10 mouse cellular contexts compared by ENCODE assay signal in the genomic region with DNA sequence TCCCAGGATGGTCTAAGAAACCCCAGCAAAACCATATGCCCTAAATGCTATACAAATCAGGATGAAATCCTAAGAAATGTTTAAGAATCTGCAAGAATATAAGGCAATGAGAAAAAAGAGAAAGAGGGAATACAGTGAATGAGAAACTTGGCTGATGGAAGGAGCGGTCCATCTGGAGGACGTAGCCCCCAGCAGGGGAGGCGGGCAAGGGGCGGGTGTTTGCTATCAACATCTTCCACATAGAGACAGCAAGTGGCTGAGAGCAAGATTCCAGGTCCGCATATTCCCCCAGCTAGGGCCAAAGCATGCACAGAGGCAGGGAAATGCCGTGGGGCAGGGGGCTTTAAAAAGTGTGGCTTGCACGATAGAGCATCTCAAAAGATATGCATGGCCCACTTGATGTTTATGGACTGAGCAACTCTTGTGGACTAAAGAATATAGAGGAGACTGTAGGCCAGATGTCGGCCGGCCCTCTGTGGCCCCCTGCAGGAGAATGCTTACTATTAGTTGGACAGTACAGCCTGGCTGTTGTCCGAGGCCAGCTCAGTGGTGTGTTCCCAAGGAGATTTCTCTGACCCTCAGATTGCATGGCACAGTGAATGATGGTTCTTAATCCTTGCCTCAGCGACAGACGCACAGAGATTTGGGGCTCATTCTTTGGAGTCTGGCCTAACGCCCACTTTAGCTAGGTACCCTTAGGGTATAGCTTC. TPM values are rescaled to one million over a fixed set of nuclear protein-coding genes. Genes with fewer than 3 reads are reported as not detected.
A peak's percentile ranks its signal among the peaks of the same experiment; 100 is the strongest.
DNase-seq lines count a peak whose midpoint lies in the region; ATAC-seq and TF ChIP-seq lines count a peak whose summit lies in the region.
"Had no signal": no experiment of that assay in that cellular context is flagged by ENCODE, and none has a peak within 500 bp of the region (broad histone marks: within the 10 kb centered on the region; RNA-seq: fewer than 3 reads in every experiment).

No protein-coding gene starts in this region.

- peak; percentile 65 for TF ChIP-seq CTCF in lung, embryonic 14.5 days (IDR thresholded peaks at IDR 0.05; ENCODE audit: low read depth)
- TF ChIP-seq CTCF in forebrain, postnatal 0 days (IDR thresholded peaks at IDR 0.05; ENCODE audit: low read depth): peak; percentile 45

- no peak overlapping the region for H3K4me2 ChIP-seq in lung, embryonic 14.5 days
- no peak overlapping the region for H3K4me2 ChIP-seq in forebrain, postnatal 0 days (ENCODE audit: low read depth)
- H3K4me2 ChIP-seq: embryonic facial prominence, embryonic 13.5 days; liver, embryonic 13.5 days had no signal

- H3K4me1 ChIP-seq in lung, embryonic 14.5 days (ENCODE audit: insufficient read depth): peaks cover 6% of the 10 kb centered on the region; the same call in 1 of the 2 replicates
- peaks cover 34% of the 10 kb centered on the region for H3K4me1 ChIP-seq in forebrain, postnatal 0 days (ENCODE audit: insufficient read depth)

- no peak overlapping the region for H3K9ac ChIP-seq in lung, embryonic 14.5 days
- H3K9ac ChIP-seq in forebrain, postnatal 0 days: no peak overlapping the region
- H3K9ac ChIP-seq: embryonic facial prominence, embryonic 13.5 days; liver, embryonic 13.5 days had no signal

- no peaks in the 10 kb centered on the region for H3K9me3 ChIP-seq in lung, embryonic 14.5 days (ENCODE audit: low read depth, low read length)
- no peaks in the 10 kb centered on the region for H3K9me3 ChIP-seq in forebrain, postnatal 0 days (ENCODE audit: low read length)
- H3K9me3 ChIP-seq: embryonic facial prominence, embryonic 13.5 days; liver, embryonic 13.5 days had no signal

- peaks cover 1% of the 10 kb centered on the region; the same call in 1 of the 2 replicates for H3K27me3 ChIP-seq in lung, embryonic 14.5 days (ENCODE audit: insufficient read depth, low read length)
- no peaks in the 10 kb centered on the region for H3K27me3 ChIP-seq in forebrain, postnatal 0 days (ENCODE audit: insufficient read depth, low read length)
- H3K27me3 ChIP-seq: embryonic facial prominence, embryonic 13.5 days had no signal

- H3K4me3 ChIP-seq in lung, embryonic 14.5 days (ENCODE audit: low read depth, low read length): no peak overlapping the region
- H3K4me3 ChIP-seq in forebrain, postnatal 0 days (ENCODE audit: low read depth, low read length): no peak overlapping the region
- H3K4me3 ChIP-seq: embryonic facial prominence, embryonic 13.5 days; liver, embryonic 13.5 days had no signal

- no peak for ATAC-seq in lung, embryonic 14.5 days (ENCODE audit: insufficient read depth)
- no peak for ATAC-seq in forebrain, postnatal 0 days

- DNase-seq in frontal cortex, postnatal 36 days (ENCODE audit: low spot score in 2 of 2): peak; percentile 11 to 24
- DNase-seq in frontal cortex, postnatal 14 days (ENCODE audit: low spot score in 2 of 2): no peak
- peak; percentile 80 for DNase-seq in lung, embryonic 14.5 days
- no peak for DNase-seq in lung, adult 18-20 months
- DNase-seq in forebrain, postnatal 0 days: peak; percentile 21
- peak; percentile 55 for DNase-seq in neural tube, embryonic 10.5 days (ENCODE audit: extremely low spot score, low spot score)
- DNase-seq in layer of hippocampus, postnatal 14 days (ENCODE audit: low spot score in 2 of 2): no peak
- DNase-seq in cerebellum, adult 8-10 months: no peak
- DNase-seq: liver, embryonic 13.5 days had no signal

- peaks cover 6% of the 10 kb centered on the region; the same call in 1 of the 2 replicates for H3K36me3 ChIP-seq in lung, embryonic 14.5 days (ENCODE audit: insufficient read depth)
- peaks cover 8% of the 10 kb centered on the region; the same call in 1 of the 2 replicates for H3K36me3 ChIP-seq in forebrain, postnatal 0 days (ENCODE audit: insufficient read depth)
- H3K36me3 ChIP-seq: liver, embryonic 13.5 days had no signal

- WGBS in lung, embryonic 14.5 days: 37% methylated on average over 13 of the region's 13 CpGs
- WGBS in forebrain, postnatal 0 days: 28% methylated on average over 13 of the region's 13 CpGs

- H3K27ac ChIP-seq in lung, embryonic 14.5 days (ENCODE audit: low read depth): no peak overlapping the region
- no peak overlapping the region for H3K27ac ChIP-seq in forebrain, postnatal 0 days (ENCODE audit: low read depth, low read length)
- H3K27ac ChIP-seq: embryonic facial prominence, embryonic 13.5 days; liver, embryonic 13.5 days had no signal

RNA-seq across cellular contexts. Expression of gene Prr7, which starts 4.9 kb away (rescaled TPM):
- 0.46 and 0.53 TPM in 2 replicates for polyA plus RNA-seq in lung, embryonic 14.5 days (2014; fragmentation: Nextera tagmentation; extraction: Ambion mirVana)
- total RNA-seq in forebrain, postnatal 0 days (2014; rRNA removed): 108 and 118 TPM in 2 replicates
- 7.8 and 8.7 TPM in 2 replicates for polyA plus RNA-seq in forebrain, postnatal 0 days (2015; fragmentation: Nextera tagmentation; extraction: Ambion mirVana)
- 10 to 100 TPM; 89.9 to 92.7 TPM for total RNA-seq in layer of hippocampus, postnatal 14 days (2021)
- polyA plus RNA-seq: liver, embryonic 13.5 days had no signal

RNA-seq across cellular contexts. Expression of gene Dbn1, which starts 18.9 kb away (rescaled TPM):
- 135 and 153 TPM in 2 replicates for polyA plus RNA-seq in lung, embryonic 14.5 days (2014; fragmentation: Nextera tagmentation; extraction: Ambion mirVana)
- 545 and 619 TPM in 2 replicates for total RNA-seq in forebrain, postnatal 0 days (2014; rRNA removed)
- 603 and 619 TPM in 2 replicates for polyA plus RNA-seq in forebrain, postnatal 0 days (2015; fragmentation: Nextera tagmentation; extraction: Ambion mirVana)
- total RNA-seq in layer of hippocampus, postnatal 14 days (2021): 100 to 1,000 TPM; 335 to 353 TPM

RNA-seq across cellular contexts. Expression of gene Grk6, which starts 24.1 kb away (rescaled TPM):
- 64.3 and 71.0 TPM in 2 replicates for polyA plus RNA-seq in lung, embryonic 14.5 days (2014; fragmentation: Nextera tagmentation; extraction: Ambion mirVana)
- total RNA-seq in forebrain, postnatal 0 days (2014; rRNA removed): 79.5 and 88.2 TPM in 2 replicates
- polyA plus RNA-seq in forebrain, postnatal 0 days (2015; fragmentation: Nextera tagmentation; extraction: Ambion mirVana): 38.5 and 40.8 TPM in 2 replicates
- 10 to 100 TPM; 74.2 to 76.8 TPM for total RNA-seq in layer of hippocampus, postnatal 14 days (2021)

RNA-seq across cellular contexts. Expression of gene F12, which starts 42.4 kb away (rescaled TPM):
- not detected in 2 replicates for polyA plus RNA-seq in lung, embryonic 14.5 days (2014; fragmentation: Nextera tagmentation; extraction: Ambion mirVana)
- 0.15 TPM in 1 of 2 replicates, not detected in the other for total RNA-seq in forebrain, postnatal 0 days (2014; rRNA removed)
- polyA plus RNA-seq in forebrain, postnatal 0 days (2015; fragmentation: Nextera tagmentation; extraction: Ambion mirVana): 0.45 and 0.51 TPM in 2 replicates
- under 1 TPM; 0.32 to 0.69 TPM for total RNA-seq in layer of hippocampus, postnatal 14 days (2021)

RNA-seq across cellular contexts. Expression of gene Pdlim7, which starts 44.5 kb away (rescaled TPM):
- 185 and 199 TPM in 2 replicates for polyA plus RNA-seq in lung, embryonic 14.5 days (2014; fragmentation: Nextera tagmentation; extraction: Ambion mirVana)
- total RNA-seq in forebrain, postnatal 0 days (2014; rRNA removed): 26.6 and 36.7 TPM in 2 replicates
- 114 and 115 TPM in 2 replicates for polyA plus RNA-seq in forebrain, postnatal 0 days (2015; fragmentation: Nextera tagmentation; extraction: Ambion mirVana)
- total RNA-seq in layer of hippocampus, postnatal 14 days (2021): 10 to 100 TPM; 69.4 to 78.9 TPM

Comparison
In these comparisons a context has a peak if more than half of its experiments do, and no peak if none do; other contexts are left out.
1. DNase-seq: peak in frontal cortex, postnatal 36 days (2 of 2), lung, embryonic 14.5 days (single experiment), forebrain, postnatal 0 days (single experiment) and neural tube, embryonic 10.5 days (single experiment); none in frontal cortex, postnatal 14 days (0 of 2), lung, adult 18-20 months (0 of 2), layer of hippocampus, postnatal 14 days (0 of 2) and cerebellum, adult 8-10 months (single experiment).